Mouse (Mus musculus) MEL (cell line): ENCODE measurements around the gene Cntnap2. TPM values are rescaled to one million over a fixed set of nuclear protein-coding genes. Genes with fewer than 3 reads are reported as not detected.

Source experiments
- DNase-seq: peaks from one replicate; pipeline ENCODE4 v3.0.0; 2011; ENCODE audit warnings: low read depth, low spot score
- H3K27ac ChIP-seq: 2 replicates; pipeline ENCODE4 v1.5.1; 2012; ENCODE audit warnings: low read depth, mild to moderate bottlenecking, control low read depth, low read length, moderate library complexity; ENCODE audit not compliant: control insufficient read depth
- H3K27me3 ChIP-seq, 2 experiments: fragments of 150-350 bp in 1 of 2; sonication (generic) in 1 of 2; 2 replicates each; pipeline ENCODE4 v1.6.1; 2012; ENCODE audit warnings: low read length in 2 of 2, mild to moderate bottlenecking in 2 of 2, improper control_type of control experiment in 1 of 2, moderate library complexity in 1 of 2; ENCODE audit not compliant: insufficient read depth in 2 of 2, control insufficient read depth in 1 of 2
- H3K36me3 ChIP-seq, 2 experiments: 2 replicates each; pipeline ENCODE4 v1.6.1; 2012 to 2014; ENCODE audit warnings: low read length in 2 of 2, improper control_type of control experiment in 1 of 2, inconsistent platforms in 1 of 2, mild to moderate bottlenecking in 1 of 2; ENCODE audit not compliant: insufficient read depth in 2 of 2, control insufficient read depth in 1 of 2
- H3K4me1 ChIP-seq, 2 experiments: fragments of 150-350 bp in 1 of 2; sonication (generic) in 1 of 2; 2 replicates each; pipeline ENCODE4 v1.6.1; 2012; ENCODE audit warnings: low read length in 2 of 2, improper control_type of control experiment in 1 of 2, mild to moderate bottlenecking in 1 of 2; ENCODE audit not compliant: insufficient read depth in 2 of 2, control insufficient read depth in 1 of 2
- H3K4me3 ChIP-seq, 2 experiments: fragments of 150-350 bp in 1 of 2; sonication (generic) in 1 of 2; 2 replicates each; pipeline ENCODE4 v1.5.1; 2012; ENCODE audit warnings: low read depth in 2 of 2, low read length in 2 of 2, mild to moderate bottlenecking in 2 of 2, moderate library complexity in 2 of 2, control low read depth in 1 of 2, improper control_type of control experiment in 1 of 2; ENCODE audit not compliant: control insufficient read depth in 1 of 2, insufficient read depth in 1 of 2
- H3K79me2 ChIP-seq: 2 replicates; pipeline ENCODE4 v1.6.1; 2012; ENCODE audit warnings: mild to moderate bottlenecking, low read length, moderate library complexity; ENCODE audit not compliant: control insufficient read depth, poor library complexity, insufficient read depth
- H3K9ac ChIP-seq: 2 replicates; pipeline ENCODE4 v1.6.1; 2012; ENCODE audit warnings: low read depth, mild to moderate bottlenecking, control low read depth, low read length, moderate library complexity; ENCODE audit not compliant: control insufficient read depth, poor library complexity, severe bottlenecking
- H3K9me3 ChIP-seq: fragments of 150-350 bp; sonication (generic); replicated peaks from 2 replicates; pipeline ENCODE4 v1.6.1; 2012; ENCODE audit warnings: mild to moderate bottlenecking, low read length, improper control_type of control experiment, moderate library complexity; ENCODE audit not compliant: insufficient read depth
- BHLHE40 ChIP-seq: IDR thresholded peaks from 2 replicates; pipeline ENCODE4 v1.6.1; 2012; ENCODE audit warnings: low read depth, mild to moderate bottlenecking, inconsistent platforms, low read length, improper control_type of control experiment, borderline replicate concordance
- CHD1 ChIP-seq: IDR thresholded peaks from 2 replicates; pipeline ENCODE4 v1.6.1; 2012; ENCODE audit warnings: low read depth, mild to moderate bottlenecking, inconsistent platforms, low read length, improper control_type of control experiment
- E2F4 ChIP-seq: IDR thresholded peaks from 2 replicates; pipeline ENCODE4 v1.6.1; 2011; ENCODE audit warnings: low read depth, low read length, improper control_type of control experiment, borderline replicate concordance
- EP300 ChIP-seq, 2 experiments: IDR thresholded peaks; 2 replicates each; pipeline ENCODE4 v1.6.1; 2011; ENCODE audit warnings: improper control_type of control experiment in 2 of 2, low read length in 2 of 2, low read depth in 1 of 2, mild to moderate bottlenecking in 1 of 2
- ETS1 ChIP-seq: IDR thresholded peaks from 2 replicates; pipeline ENCODE4 v1.6.1; 2012; ENCODE audit warnings: low read depth, mild to moderate bottlenecking, inconsistent platforms, low read length, improper control_type of control experiment, moderate library complexity
- GABPA ChIP-seq: IDR thresholded peaks from 2 replicates; pipeline ENCODE4 v1.6.1; 2012; ENCODE audit warnings: low read depth, mild to moderate bottlenecking, inconsistent platforms, low read length, improper control_type of control experiment, moderate library complexity
- GATA1 ChIP-seq: IDR thresholded peaks from 2 replicates; pipeline ENCODE4 v1.6.1; 2011; ENCODE audit warnings: low read depth, low read length, improper control_type of control experiment
- MAX ChIP-seq: IDR thresholded peaks from 2 replicates; pipeline ENCODE4 v1.6.1; 2011; ENCODE audit warnings: low read length, improper control_type of control experiment
- NRF1 ChIP-seq: IDR thresholded peaks from 2 replicates; pipeline ENCODE4 v1.6.1; 2014; ENCODE audit warnings: low read depth, mild to moderate bottlenecking, inconsistent platforms, low read length, improper control_type of control experiment, moderate library complexity; ENCODE audit not compliant: poor library complexity, insufficient read depth, severe bottlenecking
- POLR2AphosphoS2 ChIP-seq: IDR thresholded peaks from 2 replicates; pipeline ENCODE4 v1.6.1; 2011; ENCODE audit warnings: low read length, improper control_type of control experiment
- RAD21 ChIP-seq: IDR thresholded peaks from 2 replicates; pipeline ENCODE4 v1.6.1; 2011; ENCODE audit warnings: mild to moderate bottlenecking, low read depth, low read length, improper control_type of control experiment
- SMC3 ChIP-seq: IDR thresholded peaks from 2 replicates; pipeline ENCODE4 v1.6.1; 2011; ENCODE audit warnings: low read depth, low read length, improper control_type of control experiment
- TCF12 ChIP-seq: IDR thresholded peaks from 2 replicates; pipeline ENCODE4 v1.6.1; 2014; ENCODE audit warnings: low read depth, mild to moderate bottlenecking, inconsistent platforms, low read length, improper control_type of control experiment, moderate library complexity
- UBTF ChIP-seq: IDR thresholded peaks from 2 replicates; pipeline ENCODE4 v1.6.1; 2012; ENCODE audit warnings: low read depth, mild to moderate bottlenecking, inconsistent platforms, low read length, improper control_type of control experiment, moderate library complexity, borderline replicate concordance; ENCODE audit not compliant: insufficient read depth
- USF1 ChIP-seq: IDR thresholded peaks from 2 replicates; pipeline ENCODE4 v1.6.1; 2014; ENCODE audit warnings: low read depth, mild to moderate bottlenecking, inconsistent platforms, low read length, improper control_type of control experiment, moderate library complexity
- USF2 ChIP-seq, 2 experiments: IDR thresholded peaks; 2 replicates each; pipeline ENCODE4 v1.6.1; 2011 to 2012; ENCODE audit warnings: improper control_type of control experiment in 2 of 2, low read length in 2 of 2, borderline replicate concordance in 1 of 2, inconsistent platforms in 1 of 2, low read depth in 1 of 2, mild to moderate bottlenecking in 1 of 2; ENCODE audit not compliant: insufficient read depth in 1 of 2
- ZNF384 ChIP-seq: IDR thresholded peaks from 2 replicates; pipeline ENCODE4 v1.6.1; 2012; ENCODE audit warnings: low read depth, mild to moderate bottlenecking, inconsistent platforms, low read length, improper control_type of control experiment
- polyA plus RNA-seq, 2 experiments: library from polyadenylated mRNA; stranded (reverse) in 1 of 2; unstranded in 1 of 2; fragments of >175 nt in 1 of 2; fragments of >200 nt in 1 of 2; gene quantifications; 2 replicates each; pipeline versions ENCODE4 v1.2.1 to v1.2.4; 2012; ENCODE audit warnings: low replicate concordance in 2 of 2, low read depth in 1 of 2; ENCODE audit not compliant: insufficient read length in 2 of 2, insufficient read depth in 1 of 2, missing spikeins in 1 of 2
- total RNA-seq: library from RNA; depleted of rRNA; stranded (reverse); fragments of 300-350 nt; gene quantifications from 2 replicates; pipeline ENCODE4 v1.2.3, GENCODE M21; 2012

The Cntnap2 gene
- total and polyA plus RNA-seq, 3 experiments, result 0.01 TPM; not detected in 2

- no peaks in the 10 kb centered on the region for H3K4me1 ChIP-seq
- no peaks in the 10 kb centered on the region for H3K9me3 ChIP-seq
- no peaks in the 10 kb centered on the region for H3K27me3 ChIP-seq
- H3K27ac ChIP-seq, result no peak overlapping the region
- DNase-seq, result no peak
- no peaks in the 10 kb centered on the region for H3K79me2 ChIP-seq
- H3K4me3 ChIP-seq, result no peak overlapping the region
- H3K36me3 ChIP-seq, result no peaks in the 10 kb centered on the region
- no peak overlapping the region for H3K9ac ChIP-seq
- TF ChIP-seq CHD1 (no peak), POLR2AphosphoS2 (no peak)
Measured at GRCm38 (mm10) chr6:46716576-46716975, 1657.4 kb downstream of the Cntnap2 start.

- Histone ChIP-seq H3K36me3 (no peaks in the 10 kb centered on the region), H3K9me3 (no peaks in the 10 kb centered on the region), H3K27me3 (no peaks in the 10 kb centered on the region), H3K79me2 (no peaks in the 10 kb centered on the region), H3K9ac (no peak overlapping the region), H3K4me1 (no peaks in the 10 kb centered on the region), H3K4me3 (no peak overlapping the region), H3K27ac (no peak overlapping the region)
- no peak for DNase-seq
- TF ChIP-seq MAX (no peak), BHLHE40 (no peak), RAD21 (no peak), USF2 (IDR thresholded peaks at IDR 0.05; ENCODE audit: borderline replicate concordance in 1 of 2, insufficient read depth in 1 of 2, low read depth in 1 of 2, low read length in 2 of 2) (no peak), ETS1 (no peak), UBTF (no peak), TCF12 (no peak), E2F4 (no peak), GATA1 (no peak), SMC3 (no peak), EP300 (IDR thresholded peaks at IDR 0.05; ENCODE audit: low read depth in 1 of 2, low read length in 2 of 2) (no peak), ZNF384 (no peak), USF1 (no peak), NRF1 (no peak), GABPA (no peak)
Measured at GRCm38 (mm10) chr6:46733794-46734193, 1674.6 kb downstream of the Cntnap2 start.
